Mouse (Mus musculus): Measurements from ENCODE around the gene Txn2. TPM values are rescaled to one million over a fixed set of nuclear protein-coding genes. Genes with fewer than 3 reads are reported as not detected.

The Txn2 gene
- total and polyA plus RNA-seq, 3 experiments, result 538 to 1,131 (median 652) TPM

DNA sequence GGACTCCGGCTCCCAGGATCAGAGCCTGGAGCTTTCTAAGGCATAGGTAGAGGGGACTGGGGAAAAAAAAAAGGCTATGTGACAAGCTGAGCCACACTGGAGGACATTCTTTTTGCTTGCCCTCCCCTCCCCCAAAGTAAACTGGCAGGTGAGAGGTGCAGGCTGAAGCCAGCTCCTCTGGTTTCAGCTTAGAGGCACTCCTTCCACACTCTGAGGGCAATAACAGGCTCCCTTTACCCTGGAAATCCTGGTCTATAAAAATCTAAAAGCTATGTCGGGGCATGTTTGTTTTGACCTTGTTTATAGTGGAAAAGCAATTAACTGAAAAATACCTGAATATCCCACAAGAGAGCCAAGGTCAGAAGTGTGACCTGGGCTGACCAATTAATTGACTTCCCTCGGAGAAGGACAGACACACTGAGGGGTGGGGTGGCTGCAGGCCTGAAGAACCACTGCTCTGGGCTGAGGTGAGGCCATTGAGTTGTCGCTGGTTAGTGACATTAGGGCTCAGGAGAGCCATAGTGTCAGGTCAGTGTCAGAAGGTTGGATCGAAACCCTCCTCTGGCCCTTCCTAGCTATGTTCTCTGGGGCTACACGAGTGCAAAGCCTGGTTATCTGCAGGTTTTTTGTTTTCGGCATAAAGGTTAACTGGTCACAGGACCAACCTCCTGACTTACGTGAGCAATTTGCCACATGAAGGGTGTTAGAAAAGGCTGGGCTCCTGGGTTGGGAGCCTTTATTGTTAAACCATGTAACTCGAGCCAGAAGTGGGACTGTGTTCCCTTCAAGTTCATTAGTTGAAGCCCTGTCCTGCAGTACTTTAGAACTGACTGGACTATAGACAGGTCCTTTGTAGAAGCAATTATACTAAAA, 20.9 kb downstream of the Txn2 start:
- DNase-seq, result peak; percentile 10

- DNase-seq, result no peak
These were observed 22.3 kb downstream of the Txn2 start for GRCm38 (mm10) chr15:77906545-77906944.

DNA sequence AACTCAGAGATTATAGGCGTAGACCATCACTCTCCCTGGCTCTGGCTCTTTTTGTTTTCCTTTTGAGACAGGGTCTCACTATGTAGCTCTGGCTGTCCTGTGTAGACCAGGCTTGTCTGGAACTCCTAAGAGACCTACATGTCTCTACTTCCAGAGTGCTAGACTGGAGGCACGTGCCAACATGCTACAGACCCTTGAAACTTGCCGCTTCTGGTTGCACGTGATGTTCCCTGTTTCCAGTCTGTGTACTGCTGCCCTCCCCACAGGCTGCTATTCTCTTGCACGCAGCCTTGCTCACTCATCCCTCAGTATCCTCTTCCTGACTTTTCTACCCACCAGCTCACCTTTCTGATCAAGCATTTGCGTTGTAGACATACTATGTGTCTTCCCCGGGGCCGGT, 22.7 kb downstream of the Txn2 start:
- no peak for DNase-seq

DNA sequence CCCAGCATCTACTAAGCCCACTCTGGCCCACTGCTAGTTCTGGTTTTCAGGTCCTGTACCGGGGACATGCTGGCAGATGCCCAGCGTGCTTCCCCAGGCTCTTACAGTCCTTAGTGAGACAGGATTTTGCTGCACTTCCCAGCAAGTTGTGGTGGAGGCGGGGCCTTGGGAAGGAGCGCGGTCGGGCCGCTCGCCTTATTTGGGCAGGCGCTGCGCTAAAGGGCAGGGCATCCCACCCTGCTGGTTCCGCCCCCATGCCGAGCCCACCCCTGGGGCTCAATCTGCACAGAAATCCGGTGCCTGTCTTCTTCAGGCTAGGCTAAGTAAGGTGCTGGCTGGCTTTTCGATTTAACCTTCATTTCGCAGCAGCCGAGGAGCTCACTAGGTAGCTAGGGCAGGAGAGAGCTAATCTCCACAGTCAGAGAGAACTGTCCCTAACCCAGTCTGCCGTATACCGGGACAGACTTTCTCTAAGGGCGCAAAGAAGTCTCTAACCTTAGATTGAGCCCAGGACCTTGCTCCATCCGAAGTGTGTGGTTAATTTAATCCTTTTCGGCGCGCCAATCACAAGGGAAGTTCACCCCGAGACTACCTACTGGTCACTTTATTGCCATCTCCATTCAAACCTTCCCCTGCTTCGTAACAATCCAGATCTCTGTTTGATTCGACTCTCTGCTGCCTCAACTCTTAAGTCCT, 23.4 kb downstream of the Txn2 start:
- peak; percentile 88 for DNase-seq

DNA sequence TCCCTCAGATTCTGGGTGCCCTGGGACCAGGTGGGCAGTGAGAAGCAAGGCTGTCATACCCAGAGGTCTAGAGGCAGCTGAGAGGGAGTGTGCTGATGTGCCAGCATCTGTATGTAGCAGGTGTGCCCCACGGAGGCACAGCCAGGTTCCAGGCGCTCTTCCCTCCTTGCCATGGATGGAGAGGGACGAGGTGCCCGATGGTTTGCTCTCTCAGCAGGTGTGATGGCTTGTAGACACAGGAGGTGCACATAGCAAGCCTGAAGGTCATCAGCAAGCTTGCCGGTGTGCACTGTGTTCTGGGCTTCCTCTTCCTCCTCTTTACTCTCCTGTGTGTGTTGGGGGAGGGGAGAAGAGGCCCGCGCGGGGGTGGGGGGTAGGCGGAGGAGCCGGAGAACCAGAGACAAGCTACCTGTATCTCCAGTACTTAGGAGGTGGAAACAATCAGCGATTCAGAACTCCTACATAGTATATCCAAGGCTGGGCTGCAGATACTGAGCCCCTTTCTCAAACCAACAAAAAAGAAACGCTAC, 24.4 kb downstream of the Txn2 start:
- DNase-seq, result no peak

DNA sequence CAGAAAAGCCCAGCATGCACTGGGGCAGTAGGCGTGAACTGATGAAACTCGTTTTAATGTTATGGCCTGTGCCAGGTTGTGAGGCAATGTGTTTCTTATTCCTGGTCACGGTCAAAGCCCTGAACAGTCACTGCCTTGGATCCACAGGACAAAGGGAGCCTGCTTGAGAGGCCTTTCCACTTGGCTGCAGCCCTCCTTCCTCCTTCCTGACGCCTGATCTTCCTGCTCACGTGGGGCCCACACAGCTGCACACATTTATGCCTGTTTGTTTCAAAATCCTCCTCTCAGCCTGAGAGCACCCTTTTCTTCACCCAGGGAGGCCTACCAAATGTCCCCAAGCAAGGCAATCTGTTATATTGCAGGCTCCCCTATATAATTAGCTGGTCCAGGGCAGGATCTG, 25.6 kb downstream of the Txn2 start:
- peak; percentile 21 for DNase-seq

GRCm38 (mm10) chr15:77894926-77895325, 33.9 kb downstream of the Txn2 start:
- no peak for DNase-seq

- no peak for DNase-seq
These were observed 35.5 kb downstream of the Txn2 start for GRCm38 (mm10) chr15:77893292-77893691.

- DNase-seq, result no peak
These were observed 36.4 kb downstream of the Txn2 start for GRCm38 (mm10) chr15:77892420-77892819.

DNA sequence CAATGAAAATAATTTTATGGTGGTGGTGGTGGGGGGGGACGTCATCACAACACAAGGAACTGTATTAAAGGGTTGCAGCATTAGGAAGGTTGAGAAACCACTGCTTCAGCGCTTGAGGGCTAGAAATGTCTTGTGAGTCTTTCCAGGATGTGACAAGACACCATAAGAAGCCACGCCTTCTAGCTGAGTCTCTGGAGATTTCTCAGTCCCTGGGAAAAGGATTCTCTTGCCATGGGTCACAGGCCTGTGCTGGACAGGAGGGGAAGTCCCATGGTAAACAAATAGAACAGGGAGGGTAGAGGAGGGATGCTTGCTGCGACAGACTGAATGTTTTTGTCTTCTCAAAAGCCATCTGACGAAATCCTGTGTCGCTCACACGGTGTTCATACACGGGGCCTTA, 37.0 kb downstream of the Txn2 start:
- DNase-seq, result no peak

- DNase-seq, result no peak
These were observed 38.9 kb downstream of the Txn2 start for GRCm38 (mm10) chr15:77889761-77890422.

GRCm38 (mm10) chr15:77888286-77888685, 40.5 kb downstream of the Txn2 start:
- DNase-seq, result peak; percentile 79

GRCm38 (mm10) chr15:77887093-77887488, 41.7 kb downstream of the Txn2 start:
- DNase-seq, result no peak

- DNase-seq, result no peak
These were observed 42.3 kb downstream of the Txn2 start for GRCm38 (mm10) chr15:77886369-77887092.

DNA sequence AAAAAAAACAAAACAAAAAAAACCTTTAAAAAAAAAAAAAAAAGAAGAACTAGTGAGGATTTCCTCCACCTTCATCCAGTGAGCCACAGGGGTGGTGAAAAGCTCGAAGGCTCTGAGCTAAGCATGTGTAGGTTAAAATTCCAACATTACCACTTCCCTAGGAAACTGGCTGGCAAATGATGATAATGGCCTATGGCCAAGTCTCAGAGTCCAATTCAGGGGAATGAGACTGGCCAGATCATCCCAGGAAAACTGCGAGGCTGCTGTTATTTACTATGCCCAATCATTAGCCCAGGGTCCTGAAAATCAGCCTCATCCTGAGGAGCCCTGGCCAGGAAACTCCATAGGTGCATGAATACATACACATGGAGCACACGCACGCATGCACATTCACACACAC, 42.9 kb downstream of the Txn2 start:
- no peak for DNase-seq

- DNase-seq, result no peak
These were observed 43.6 kb downstream of the Txn2 start for GRCm38 (mm10) chr15:77885159-77885558.

- DNase-seq, result no peak
These were observed 45.2 kb downstream of the Txn2 start for GRCm38 (mm10) chr15:77883697-77884010.

DNA sequence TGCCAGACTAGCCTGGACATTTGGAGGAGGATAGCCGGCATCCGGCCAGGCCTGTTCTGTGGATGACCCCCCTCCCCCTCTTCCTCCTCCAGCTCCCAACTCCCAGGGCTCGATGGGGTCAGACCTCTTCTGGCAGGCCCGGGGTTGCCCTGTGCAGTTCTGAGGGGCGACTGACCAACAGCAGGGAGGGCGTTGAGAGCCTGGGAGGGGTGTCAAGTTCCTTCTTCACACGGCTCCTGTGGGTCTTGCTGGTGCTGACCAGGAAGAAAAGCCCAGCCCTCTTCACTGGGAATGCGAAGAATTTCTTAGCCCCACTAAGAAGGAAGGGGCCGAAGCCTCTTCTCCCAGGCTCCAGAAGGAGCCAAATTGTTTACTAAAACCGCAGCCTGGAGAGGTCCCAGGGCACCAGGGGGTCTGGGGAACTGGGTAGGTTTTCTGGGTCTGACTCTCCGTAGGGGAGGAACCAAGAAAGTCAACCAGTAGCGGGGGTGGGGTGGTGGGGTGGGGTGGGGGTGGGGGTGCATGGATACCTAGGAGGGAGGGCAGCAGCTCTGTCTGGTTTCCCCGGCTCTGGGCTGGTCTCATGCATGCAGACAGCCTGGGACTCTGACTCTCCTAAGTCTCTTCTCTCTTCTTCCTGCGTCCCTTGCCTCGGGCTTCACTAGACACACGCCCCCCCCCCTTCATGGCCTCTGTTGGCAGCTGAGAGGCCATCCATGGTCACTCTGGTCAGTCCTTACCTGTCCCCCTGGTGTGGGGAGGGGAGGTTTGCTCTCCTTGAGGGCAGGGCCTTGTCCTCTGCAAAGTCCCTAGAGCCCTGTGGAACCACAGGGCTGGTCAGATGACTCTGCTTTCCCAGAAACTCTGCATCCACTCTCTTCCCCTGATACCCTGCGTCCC, 45.8 kb downstream of the Txn2 start:
- no peak for DNase-seq

DNA sequence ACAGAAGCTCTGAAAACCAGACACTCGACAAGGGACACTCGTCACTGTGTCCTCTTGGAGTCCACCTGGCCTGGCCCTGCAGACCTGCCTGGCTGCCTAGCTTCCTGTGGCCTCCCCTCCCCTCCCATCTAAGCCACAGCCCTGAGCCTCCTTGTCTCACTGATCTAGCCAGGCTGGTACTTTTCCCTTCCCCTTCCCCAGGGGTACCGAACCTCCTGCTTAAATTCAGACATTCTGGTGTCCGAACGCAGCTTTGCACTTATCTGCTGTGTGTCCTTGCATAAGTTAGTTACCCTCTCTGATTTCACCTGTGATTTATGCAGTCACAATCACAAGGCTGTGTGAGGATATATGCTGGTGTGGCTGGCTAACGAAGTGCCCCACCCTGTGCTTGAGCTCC, 46.5 kb downstream of the Txn2 start:
- no peak for DNase-seq

DNA sequence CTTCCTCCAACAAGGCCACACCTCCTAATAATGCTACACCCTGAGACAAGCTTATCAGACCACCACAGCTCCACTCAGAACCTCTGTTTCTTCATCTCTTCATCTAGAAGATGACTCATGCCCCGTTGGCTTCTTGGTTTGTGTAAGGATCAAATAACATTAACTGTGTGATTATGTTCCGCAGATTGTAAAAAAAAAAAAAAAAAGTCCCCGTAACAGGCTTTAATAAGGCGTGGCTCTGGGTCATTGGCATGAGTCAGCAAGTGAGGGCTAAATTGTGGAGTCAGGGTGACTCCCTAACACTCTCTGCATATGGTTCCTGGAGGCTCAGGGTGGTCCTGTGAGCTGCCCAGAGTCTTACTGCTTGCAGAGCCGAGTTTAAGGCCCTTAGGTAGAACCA, 47.1 kb downstream of the Txn2 start:
- DNase-seq, result peak; percentile 55

DNA sequence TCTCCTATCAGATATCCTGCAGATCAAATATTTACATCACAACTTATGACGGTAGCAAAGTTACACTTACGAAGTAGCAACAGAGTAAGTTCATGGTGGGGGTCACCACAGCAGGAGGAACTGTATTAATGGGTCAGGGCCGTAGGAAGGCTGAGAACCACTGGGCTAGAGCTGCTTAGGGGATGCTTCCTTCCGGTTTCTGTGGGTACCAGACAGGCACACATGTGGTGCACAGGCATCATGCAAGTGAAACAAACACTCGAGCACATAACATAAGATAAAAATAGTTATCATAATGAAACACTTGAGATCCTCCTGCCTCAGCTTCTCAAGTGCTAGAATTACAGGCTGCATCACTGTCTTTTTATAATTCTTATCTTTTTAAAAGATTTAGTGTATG, 48.1 kb downstream of the Txn2 start:
- DNase-seq, result no peak

All from adrenal gland, adult 2 months (tissue).